Mouse (Mus musculus) intestine, embryonic 16.5 days (tissue): ENCODE data around the gene Hrk. TPM values are rescaled to one million over a fixed set of nuclear protein-coding genes. Genes with fewer than 3 reads are reported as not detected.

Experiments
- ATAC-seq: fragments of 200-750 bp; cut with Nextera tagmentation; 2 replicates; pipeline ENCODE4 v1.8.0; 2017; ENCODE audit warnings: moderate TSS enrichment, moderate library complexity
- H3K27ac ChIP-seq: fragments of 300-500 bp; sonication (generic); 2 replicates; pipeline ENCODE4 v1.5.1; 2014; ENCODE audit warnings: mild to moderate bottlenecking, low read length
- H3K27me3 ChIP-seq: fragments of 300-500 bp; sonication (generic); replicated peaks from 2 replicates; pipeline ENCODE4 v1.6.1; 2014; ENCODE audit warnings: low read length, control low read depth, mixed read lengths; ENCODE audit not compliant: control insufficient read depth, insufficient read depth
- H3K36me3 ChIP-seq: fragments of 300-500 bp; sonication (generic); 2 replicates; pipeline ENCODE4 v1.6.1; 2014; ENCODE audit warnings: low read length, control low read depth; ENCODE audit not compliant: control insufficient read depth, insufficient read depth
- H3K4me1 ChIP-seq: fragments of 300-500 bp; sonication (generic); 2 replicates; pipeline ENCODE4 v1.6.1; 2014; ENCODE audit warnings: low read length, control low read depth, mixed read lengths; ENCODE audit not compliant: control insufficient read depth, insufficient read depth
- H3K4me2 ChIP-seq: fragments of 300-500 bp; sonication (generic); 2 replicates; pipeline ENCODE4 v1.6.1; 2014; ENCODE audit warnings: low read depth, low read length, control low read depth
- H3K4me3 ChIP-seq: fragments of 300-500 bp; sonication (generic); 2 replicates; pipeline ENCODE4 v1.5.1; 2014; ENCODE audit warnings: mild to moderate bottlenecking, low read length
- H3K9ac ChIP-seq: fragments of 300-500 bp; sonication (generic); 2 replicates; pipeline ENCODE4 v1.6.1; 2014; ENCODE audit warnings: low read depth, low read length
- H3K9me3 ChIP-seq: fragments of 300-500 bp; sonication (generic); 2 replicates; pipeline ENCODE4 v1.6.1; 2016; ENCODE audit warnings: low read length, control low read depth; ENCODE audit not compliant: control insufficient read depth
- WGBS: fragments of 180-500 bp; shearing (Covaris S2); extraction: QIAGEN DNeasy Blood & Tissue Kit; methylation state at CpG from one replicate; pipeline ENCODE4 v1.1.7; 2014; 5-methylcytosine and 5-hydroxymethylcytosine counted together
- polyA plus RNA-seq: library from polyadenylated mRNA; unstranded; fragments of >200 nt; fragmentation: Nextera tagmentation; extraction: Ambion mirVana; gene quantifications from 2 replicates; pipeline ENCODE4 v1.2.1, GENCODE M21; 2015

Gene Hrk
- polyA plus RNA-seq, 1 experiment from 2014 or later: 0.21 TPM

DNA sequence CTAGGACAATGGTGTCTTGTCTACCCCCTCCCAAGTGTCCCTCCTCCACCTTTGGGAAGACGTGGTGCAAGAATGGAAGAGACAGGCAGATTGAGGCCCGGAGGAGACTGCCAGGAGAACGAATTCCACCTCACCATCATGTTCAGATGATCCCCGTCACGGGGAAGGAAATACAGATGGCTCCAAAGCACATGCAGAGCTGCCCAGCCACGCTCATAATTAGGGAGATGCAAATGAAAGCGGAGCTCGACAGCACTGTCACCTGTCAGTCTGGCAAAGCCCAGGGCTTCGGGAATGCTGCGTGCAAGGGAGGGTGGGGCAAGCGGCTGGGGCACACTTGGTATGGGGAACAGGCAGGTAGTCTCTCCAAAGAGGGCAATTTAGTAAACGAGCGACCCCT, 33.0 kb downstream of the Hrk start:
- H3K36me3 ChIP-seq: no peaks in the 10 kb centered on the region
- no peak overlapping the region for H3K9ac ChIP-seq
- H3K4me3 ChIP-seq: no peak overlapping the region
- H3K9me3 ChIP-seq: no peaks in the 10 kb centered on the region
- no peaks in the 10 kb centered on the region for H3K27me3 ChIP-seq
- H3K27ac ChIP-seq: no peak overlapping the region
- H3K4me2 ChIP-seq: no peak overlapping the region
- 75% methylated on average over 13 of the region's 13 CpGs for WGBS
- no peaks in the 10 kb centered on the region for H3K4me1 ChIP-seq
- ATAC-seq: no peak

DNA sequence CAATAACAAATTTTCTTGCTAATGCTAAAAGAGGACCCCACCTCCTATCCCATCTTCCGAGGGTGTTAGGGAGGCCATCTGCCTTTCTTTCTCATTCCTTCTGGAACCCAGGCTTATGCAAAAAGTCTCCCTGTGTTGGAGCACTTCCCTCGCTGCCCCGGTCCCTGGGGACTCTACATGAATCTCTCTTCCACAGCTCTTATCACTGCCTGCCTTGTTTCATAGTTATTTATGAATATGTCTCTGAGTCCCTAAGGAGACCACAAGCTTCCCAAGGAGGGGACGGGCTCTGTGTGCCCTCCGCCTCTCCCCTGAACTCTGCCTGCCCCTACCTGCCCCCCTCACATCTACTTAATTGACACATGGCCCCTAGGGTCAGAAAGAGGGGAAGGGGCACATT, 35.2 kb downstream of the Hrk start:
- H3K9me3 ChIP-seq: no peaks in the 10 kb centered on the region
- 57% methylated on average over 5 of the region's 5 CpGs for WGBS
- no peaks in the 10 kb centered on the region for H3K27me3 ChIP-seq
- no peaks in the 10 kb centered on the region for H3K4me1 ChIP-seq
- no peak overlapping the region for H3K4me2 ChIP-seq
- no peaks in the 10 kb centered on the region for H3K36me3 ChIP-seq
- H3K9ac ChIP-seq: no peak overlapping the region
- no peak for ATAC-seq
- H3K4me3 ChIP-seq: no peak overlapping the region
- no peak overlapping the region for H3K27ac ChIP-seq

DNA sequence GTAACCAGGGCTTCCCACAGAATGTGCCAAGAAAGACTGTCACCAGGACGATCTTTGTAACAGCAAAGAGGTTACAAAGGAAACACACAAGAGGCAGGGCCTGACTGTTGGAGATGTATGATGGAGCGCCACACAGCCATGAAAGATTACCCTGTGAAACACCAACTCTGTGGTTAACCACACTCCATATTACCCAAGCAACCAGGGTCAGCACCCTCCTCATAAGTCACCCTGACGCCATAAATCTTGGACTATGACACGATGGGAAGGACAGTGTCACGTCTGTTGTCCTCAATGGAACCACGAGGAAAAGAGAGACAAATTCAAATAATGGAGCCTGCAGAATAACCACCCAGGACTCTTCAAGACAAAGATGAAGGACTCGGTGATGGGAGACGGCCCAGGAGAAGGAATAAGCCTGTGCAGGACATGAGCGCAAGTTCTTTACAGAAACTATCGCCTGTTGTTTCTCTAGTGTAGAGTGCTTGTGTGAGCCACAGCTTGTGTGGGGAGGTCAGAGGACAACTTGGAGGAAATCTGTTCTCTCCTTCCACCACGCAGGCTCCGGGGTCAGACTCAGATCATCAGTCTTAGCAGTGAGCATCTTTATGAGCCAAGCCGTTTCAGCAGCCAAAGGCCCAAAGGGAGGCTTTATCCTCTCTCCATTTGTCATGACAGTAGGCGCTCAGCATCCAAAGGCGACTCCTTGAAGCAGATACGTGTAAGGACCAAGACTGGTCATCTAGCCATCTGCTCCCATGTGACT, 40.4 kb downstream of the Hrk start:
- ATAC-seq: no peak
- no peaks in the 10 kb centered on the region for H3K27me3 ChIP-seq
- no peak overlapping the region for H3K4me3 ChIP-seq
- H3K4me1 ChIP-seq: no peaks in the 10 kb centered on the region
- 58% methylated on average over 16 of the region's 16 CpGs for WGBS
- no peaks in the 10 kb centered on the region for H3K36me3 ChIP-seq
- H3K9me3 ChIP-seq: no peaks in the 10 kb centered on the region
- H3K27ac ChIP-seq: no peak overlapping the region
- no peak overlapping the region for H3K4me2 ChIP-seq
- H3K9ac ChIP-seq: no peak overlapping the region

DNA sequence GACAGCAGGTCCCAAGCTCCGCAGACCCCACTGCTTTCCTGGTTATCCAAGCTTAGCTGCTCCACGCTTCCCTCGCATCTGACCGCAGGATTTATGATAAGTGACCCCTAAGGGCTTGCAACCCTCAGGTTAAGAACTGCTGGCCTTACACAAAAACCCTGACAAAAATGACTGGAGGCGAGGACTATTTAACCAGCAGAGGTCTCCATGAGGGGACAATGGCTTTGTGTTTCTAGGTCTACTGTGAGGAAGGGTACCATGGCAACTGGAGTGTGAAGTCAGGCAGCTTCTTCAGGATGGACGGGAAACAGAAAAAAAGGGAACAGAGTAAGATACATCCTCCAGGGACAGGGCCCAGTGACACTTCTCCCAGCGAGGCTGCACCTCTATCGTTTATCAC, 41.4 kb downstream of the Hrk start:
- H3K9ac ChIP-seq: no peak overlapping the region
- WGBS: 76% methylated on average over 8 of the region's 8 CpGs

DNA sequence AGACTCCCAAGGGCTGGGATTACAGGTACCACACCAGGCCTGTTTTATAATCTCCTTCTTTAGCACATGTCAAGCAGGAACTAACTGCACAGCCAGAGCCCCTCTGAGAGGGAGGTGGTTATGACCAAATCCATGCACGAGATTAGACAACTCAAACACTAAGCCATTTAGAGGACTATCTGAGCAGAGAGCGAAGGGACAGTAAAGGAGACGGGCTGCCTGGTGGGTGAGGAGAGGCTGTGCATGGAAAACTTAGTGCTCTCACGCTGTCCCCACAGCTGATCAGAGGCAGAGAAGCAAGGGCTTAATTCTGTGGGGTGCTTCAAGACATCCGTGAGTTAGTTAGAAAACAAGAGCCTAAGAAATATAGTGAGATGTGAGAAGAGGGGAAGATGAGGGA, 49.6 kb downstream of the Hrk start:
- Histone ChIP-seq H3K4me3 (peak overlapping the region; percentile 36), H3K9me3 (no peaks in the 10 kb centered on the region), H3K4me1 (peaks cover 6% of the 10 kb centered on the region; the same call in 1 of the 2 replicates), H3K27ac (no peak overlapping the region), H3K27me3 (no peaks in the 10 kb centered on the region), H3K4me2 (peak overlapping the region; percentile 55), H3K36me3 (no peaks in the 10 kb centered on the region), H3K9ac (peak overlapping the region; percentile 21; the same call in 1 of the 2 replicates)
- WGBS: 19% methylated on average over 5 of the region's 5 CpGs
- ATAC-seq: no peak

More for the DNA sequence above, 41.4 kb downstream of the Hrk start:
- Histone ChIP-seq H3K27me3 (no peaks in the 10 kb centered on the region), H3K27ac (no peak overlapping the region), H3K36me3 (no peaks in the 10 kb centered on the region), H3K4me3 (no peak overlapping the region), H3K4me2 (no peak overlapping the region), H3K4me1 (no peaks in the 10 kb centered on the region), H3K9me3 (no peaks in the 10 kb centered on the region)
- ATAC-seq: no peak

DNA sequence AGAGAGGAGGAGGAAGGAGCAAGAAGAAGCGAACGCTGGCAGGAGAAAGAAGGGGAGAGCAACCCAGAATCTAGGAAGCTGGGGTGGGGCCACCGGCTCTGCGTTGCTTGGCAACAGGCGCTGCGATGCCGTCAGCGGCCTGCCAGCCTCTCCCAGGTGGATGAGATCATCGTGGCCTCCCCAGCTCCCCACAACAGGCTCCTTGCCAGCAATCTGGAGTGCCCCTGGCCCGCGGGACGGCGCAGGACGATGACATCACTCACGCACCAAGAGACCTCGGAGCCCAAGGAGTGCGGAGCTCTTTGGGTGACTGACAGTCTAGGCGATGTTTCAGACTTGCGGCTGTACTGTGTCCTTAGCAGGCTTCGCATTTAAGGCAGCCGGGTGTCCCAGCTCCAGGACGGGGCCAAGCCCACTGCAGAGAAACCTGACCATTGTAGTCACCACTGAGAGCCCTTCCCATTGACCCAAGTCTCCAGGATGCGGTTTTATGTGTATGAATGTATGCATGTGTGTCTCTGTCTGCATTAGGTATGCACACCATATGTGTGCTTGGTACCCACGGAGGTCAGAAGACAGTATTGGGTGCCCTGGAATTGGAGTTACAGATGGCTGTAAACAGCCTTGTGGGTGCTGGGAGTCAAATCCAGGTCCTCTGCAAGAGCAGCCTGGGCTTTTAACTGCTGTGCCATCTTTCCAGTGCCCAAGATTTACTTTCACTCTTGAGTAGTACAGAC, 50.1 kb downstream of the Hrk start:
- peaks cover 6% of the 10 kb centered on the region; the same call in 1 of the 2 replicates for H3K4me1 ChIP-seq
- H3K4me3 ChIP-seq: peak overlapping the region; percentile 36
- H3K9ac ChIP-seq: peak overlapping the region; percentile 21; the same call in 1 of the 2 replicates
- peak; percentile 89 for ATAC-seq
- no peaks in the 10 kb centered on the region for H3K9me3 ChIP-seq
- peak overlapping the region; percentile 55 for H3K4me2 ChIP-seq
- H3K36me3 ChIP-seq: no peaks in the 10 kb centered on the region
- no peaks in the 10 kb centered on the region for H3K27me3 ChIP-seq
- 7% methylated on average over 24 of the region's 24 CpGs for WGBS
- H3K27ac ChIP-seq: no peak overlapping the region

DNA sequence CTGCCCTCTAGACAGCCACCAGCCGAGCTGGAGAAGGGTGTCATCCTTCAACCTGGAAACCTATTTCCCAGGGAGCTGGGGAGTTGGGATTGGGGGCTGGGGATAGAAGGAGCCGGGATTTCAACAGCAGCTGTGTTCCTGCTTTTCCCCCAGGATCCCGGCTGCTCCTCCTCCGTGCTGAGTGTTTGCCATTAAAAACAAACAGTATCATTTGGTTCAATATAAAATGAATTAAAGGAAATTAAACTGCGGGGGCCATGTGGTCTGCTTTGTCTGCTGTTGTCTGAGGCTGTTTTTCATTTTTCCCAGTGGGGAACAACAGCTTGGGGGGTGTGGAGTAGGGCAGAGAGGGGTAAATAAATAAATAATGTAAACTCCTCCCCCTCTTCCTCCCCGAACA, 53.0 kb downstream of the Hrk start:
- no peak overlapping the region for H3K27ac ChIP-seq
- no peak overlapping the region for H3K4me3 ChIP-seq
- H3K27me3 ChIP-seq: no peaks in the 10 kb centered on the region
- WGBS: 64% methylated on average over 6 of the region's 6 CpGs
- H3K9ac ChIP-seq: no peak overlapping the region
- H3K36me3 ChIP-seq: no peaks in the 10 kb centered on the region
- H3K9me3 ChIP-seq: no peaks in the 10 kb centered on the region
- H3K4me1 ChIP-seq: peaks cover 6% of the 10 kb centered on the region; the same call in 1 of the 2 replicates
- no peak overlapping the region for H3K4me2 ChIP-seq
- no peak for ATAC-seq

DNA sequence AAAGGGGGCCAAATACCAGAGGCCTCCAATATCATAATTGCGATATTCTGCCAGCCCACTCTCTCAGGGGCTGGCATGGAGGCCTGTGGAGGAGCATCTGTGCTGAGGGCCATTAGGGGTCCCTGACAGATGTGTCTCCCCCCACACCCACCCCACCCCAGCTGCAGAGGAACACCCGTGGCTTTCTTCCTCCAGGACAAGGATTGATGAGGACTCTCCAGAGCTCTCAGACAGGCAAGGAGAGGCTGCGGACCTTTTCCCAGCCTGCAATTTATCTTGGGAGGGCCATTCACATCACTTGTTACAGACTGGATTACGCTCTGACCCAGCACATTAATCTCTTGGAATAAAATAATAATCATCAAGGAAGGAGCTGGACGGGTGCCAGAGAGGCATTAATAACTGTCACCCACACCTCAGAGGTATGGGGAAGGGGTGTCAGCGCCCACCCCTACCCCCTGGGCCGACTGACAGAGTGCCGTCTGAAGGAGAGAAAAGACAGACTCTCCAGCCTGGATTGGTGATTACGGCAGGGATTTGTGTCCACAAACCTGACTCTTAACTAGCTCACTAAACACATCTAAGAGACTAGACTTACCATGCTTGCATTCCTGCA, 58.8 kb downstream of the Hrk start:
- H3K4me3 ChIP-seq: no peak overlapping the region
- ATAC-seq: no peak
- 45% methylated on average over 9 of the region's 9 CpGs for WGBS
- H3K27ac ChIP-seq: no peak overlapping the region
- H3K36me3 ChIP-seq: no peaks in the 10 kb centered on the region
- no peaks in the 10 kb centered on the region for H3K9me3 ChIP-seq
- no peaks in the 10 kb centered on the region for H3K4me1 ChIP-seq
- H3K27me3 ChIP-seq: no peaks in the 10 kb centered on the region
- H3K4me2 ChIP-seq: no peak overlapping the region
- no peak overlapping the region for H3K9ac ChIP-seq

DNA sequence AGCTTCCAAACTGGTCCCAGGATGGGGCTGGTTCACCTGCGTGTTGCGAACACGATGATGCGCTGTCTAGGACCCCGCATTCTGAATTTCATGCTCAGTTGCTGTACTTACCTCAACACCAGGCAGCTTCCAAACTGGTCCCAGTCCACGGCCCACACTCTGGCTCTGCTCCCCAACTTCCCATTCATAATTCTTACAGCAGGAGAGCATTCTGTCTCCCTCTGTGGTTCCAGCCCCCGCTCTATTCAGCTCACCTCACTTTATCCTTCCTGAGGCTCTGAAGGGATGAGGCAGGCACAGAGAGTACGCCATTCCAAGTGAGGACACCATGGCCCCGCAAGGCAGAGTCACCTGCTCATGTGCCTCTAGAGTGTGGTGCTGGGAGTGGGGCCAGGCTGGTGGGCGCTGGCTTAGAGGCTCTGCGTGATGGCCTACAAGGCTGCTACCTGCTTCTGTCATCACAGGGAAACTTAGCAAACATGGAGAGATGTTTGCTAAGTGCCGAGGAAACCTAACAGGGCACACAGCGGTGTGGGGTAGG, 65.7 kb downstream of the Hrk start:
- Histone ChIP-seq H3K36me3 (no peaks in the 10 kb centered on the region), H3K9ac (no peak overlapping the region), H3K4me1 (no peaks in the 10 kb centered on the region), H3K4me3 (no peak overlapping the region), H3K4me2 (no peak overlapping the region), H3K9me3 (no peaks in the 10 kb centered on the region), H3K27me3 (no peaks in the 10 kb centered on the region), H3K27ac (no peak overlapping the region)
- 89% methylated on average over 13 of the region's 13 CpGs for WGBS
- no peak for ATAC-seq
